Mouse (Mus musculus) 416B (cell line): ENCODE data around the gene Apob.

Source experiments
- DNase-seq: peaks from one replicate; pipeline ENCODE4 v3.0.0; 2011; ENCODE audit warnings: low read depth

The Apob gene

GRCm38 (mm10) chr12:8038081-8038730 lies 60.8 kb downstream of the Apob start:
- DNase-seq: no peak

- DNase-seq: peak; percentile 43
These were observed 65.4 kb downstream of the Apob start for GRCm38 (mm10) chr12:8042626-8043394.

- DNase-seq: no peak
These were observed 69.6 kb downstream of the Apob start for GRCm38 (mm10) chr12:8047046-8047445.

DNA sequence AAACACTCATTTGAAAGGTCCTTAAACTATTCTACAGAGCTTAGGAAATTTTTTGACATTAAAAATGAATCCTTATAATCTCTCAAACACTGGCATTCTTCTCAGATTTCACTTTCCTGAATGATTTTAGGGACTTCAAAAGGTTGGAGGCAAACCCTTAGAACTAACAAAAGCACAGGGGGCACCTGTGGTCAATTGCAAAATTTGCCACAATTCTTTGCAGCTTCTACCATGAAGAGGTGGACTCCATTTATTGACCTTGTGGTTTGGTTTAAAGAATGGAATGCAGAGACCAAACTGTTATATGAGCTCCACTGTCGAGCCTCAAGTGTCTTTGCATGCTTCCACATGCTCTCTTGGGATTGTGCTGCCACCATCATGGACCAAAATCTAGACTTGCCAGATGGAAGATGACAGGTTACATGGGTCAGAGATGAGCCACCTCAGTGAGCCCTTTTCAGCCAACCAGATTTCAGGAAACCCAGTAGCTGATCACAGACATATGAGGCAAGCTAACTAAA lies 70.4 kb downstream of the Apob start:
- no peak for DNase-seq

DNA sequence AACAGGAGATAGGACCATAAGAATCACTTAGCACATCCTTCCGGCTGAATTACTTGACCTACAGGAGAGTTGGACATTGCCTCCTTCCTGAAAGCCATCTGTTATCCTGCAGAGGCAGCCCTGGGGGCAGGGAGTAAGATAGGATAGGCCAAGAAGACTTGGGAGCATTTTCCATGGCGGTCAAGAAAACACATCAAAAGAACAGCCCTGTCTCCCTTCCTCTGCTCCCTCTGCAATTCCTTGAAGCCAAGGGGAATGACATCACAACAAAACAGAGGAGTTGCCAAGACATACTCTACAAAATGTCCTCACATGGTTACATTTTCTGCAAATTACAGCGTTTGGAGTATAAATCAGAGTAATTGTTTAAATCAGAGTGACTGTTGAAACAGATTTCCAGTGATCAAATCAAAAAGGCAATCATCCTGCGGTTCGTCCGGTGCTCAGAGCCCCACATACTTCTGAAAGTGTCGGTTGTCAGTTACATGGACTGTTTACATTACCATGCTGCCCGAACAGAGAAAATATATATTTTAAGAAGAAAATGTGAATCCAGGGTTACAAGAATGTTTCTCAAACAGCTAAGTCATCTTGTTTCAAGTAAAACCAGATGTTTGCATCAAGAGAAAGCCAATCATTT lies 78.7 kb downstream of the Apob start:
- DNase-seq: no peak

- DNase-seq: peak; percentile 58
These were observed 82.1 kb downstream of the Apob start for GRCm38 (mm10) chr12:8059576-8059975.

GRCm38 (mm10) chr12:8063363-8064065 lies 86.1 kb downstream of the Apob start:
- no peak for DNase-seq
